Mouse (Mus musculus) c-Kit-positive CD71-positive TER-119-negative erythroid progenitor cells, embryonic 14.5 days (primary cell): ENCODE data around the gene Eya4.

Experiments
- DNase-seq: peaks from one replicate; pipeline ENCODE4 v3.0.0-alpha.2; 2013; ENCODE audit warnings: low read depth

Gene Eya4

GRCm38 (mm10) chr10:23233425-23233824 is 117.2 kb downstream of the Eya4 start:
- no peak for DNase-seq

- DNase-seq = no peak
Measured at GRCm38 (mm10) chr10:23230863-23231262, 119.7 kb downstream of the Eya4 start.

- no peak for DNase-seq
Measured at GRCm38 (mm10) chr10:23223336-23223735, 127.2 kb downstream of the Eya4 start.

- DNase-seq = no peak
Measured at GRCm38 (mm10) chr10:23220432-23220831, 130.2 kb downstream of the Eya4 start.

GRCm38 (mm10) chr10:23216815-23217214 is 133.8 kb downstream of the Eya4 start:
- DNase-seq = no peak

GRCm38 (mm10) chr10:23211381-23211780 is 139.2 kb downstream of the Eya4 start:
- no peak for DNase-seq

GRCm38 (mm10) chr10:23203885-23204284 is 146.7 kb downstream of the Eya4 start:
- DNase-seq = no peak

GRCm38 (mm10) chr10:23203144-23203838 is 147.3 kb downstream of the Eya4 start:
- DNase-seq = no peak

GRCm38 (mm10) chr10:23202591-23202990 is 148.0 kb downstream of the Eya4 start:
- no peak for DNase-seq

GRCm38 (mm10) chr10:23198251-23198650 is 152.3 kb downstream of the Eya4 start:
- no peak for DNase-seq

- no peak for DNase-seq
Measured at GRCm38 (mm10) chr10:23196336-23196735, 154.2 kb downstream of the Eya4 start.

- no peak for DNase-seq
Measured at GRCm38 (mm10) chr10:23195337-23195736, 155.2 kb downstream of the Eya4 start.

GRCm38 (mm10) chr10:23189836-23190235 is 160.8 kb downstream of the Eya4 start:
- DNase-seq = no peak

- DNase-seq = no peak
Measured at GRCm38 (mm10) chr10:23185391-23185790, 165.2 kb downstream of the Eya4 start.

GRCm38 (mm10) chr10:23181572-23182493 is 168.8 kb downstream of the Eya4 start:
- DNase-seq = no peak

GRCm38 (mm10) chr10:23179285-23179684 is 171.3 kb downstream of the Eya4 start:
- DNase-seq = no peak

GRCm38 (mm10) chr10:23177347-23178046 is 173.1 kb downstream of the Eya4 start:
- DNase-seq = no peak

- no peak for DNase-seq
Measured at GRCm38 (mm10) chr10:23176666-23177346, 173.8 kb downstream of the Eya4 start.

GRCm38 (mm10) chr10:23171541-23171940 is 179.0 kb downstream of the Eya4 start:
- no peak for DNase-seq

- DNase-seq = no peak
Measured at GRCm38 (mm10) chr10:23165089-23165642, 185.4 kb downstream of the Eya4 start.

- DNase-seq = no peak
Measured at GRCm38 (mm10) chr10:23159844-23160243, 190.7 kb downstream of the Eya4 start.

GRCm38 (mm10) chr10:23159138-23159537 is 191.4 kb downstream of the Eya4 start:
- DNase-seq = no peak
